8 mouse cellular contexts compared by ENCODE assay signal in genomic region chr3:60601686-60602085, GRCm38 (mm10).
DNase-seq lines count a peak whose midpoint lies in the region; ATAC-seq and TF ChIP-seq lines count a peak whose summit lies in the region.

No protein-coding gene starts in this region.

- no peak overlapping the region for H3K4me3 ChIP-seq in ES-E14 (ENCODE audit: insufficient read depth in 1 of 2, low read depth in 1 of 2, low read length in 2 of 2, poor library complexity in 1 of 2, severe bottlenecking in 1 of 2)
- no peak overlapping the region for H3K4me3 ChIP-seq in forebrain, embryonic 14.5 days (ENCODE audit: low read depth, low read length)
- no peak overlapping the region for H3K4me3 ChIP-seq in hindbrain, embryonic 11.5 days (ENCODE audit: low read depth, low read length)

- no peak overlapping the region for H3K9ac ChIP-seq in ES-E14 (ENCODE audit: insufficient read depth, low read depth, low read length, poor library complexity, severe bottlenecking)
- no peak overlapping the region for H3K9ac ChIP-seq in forebrain, embryonic 14.5 days (ENCODE audit: low read length)
- H3K9ac ChIP-seq in hindbrain, embryonic 11.5 days (ENCODE audit: low read depth, low read length), result no peak overlapping the region

- no peaks in the 10 kb centered on the region for H3K4me1 ChIP-seq in ES-E14 (ENCODE audit: control insufficient read depth in 2 of 2, insufficient read depth in 2 of 2, low read length in 2 of 2, poor library complexity in 1 of 2)
- no peaks in the 10 kb centered on the region for H3K4me1 ChIP-seq in forebrain, embryonic 14.5 days (ENCODE audit: control insufficient read depth, insufficient read depth, low read length)
- H3K4me1 ChIP-seq in hindbrain, embryonic 11.5 days (replicated peaks; ENCODE audit: control insufficient read depth, insufficient read depth, low read length), result no peaks in the 10 kb centered on the region

- ATAC-seq in forebrain, embryonic 14.5 days, result peak; percentile 80
- ATAC-seq in hindbrain, embryonic 11.5 days (ENCODE audit: low FRiP score), result peak; percentile 72

- peak; percentile 47 for DNase-seq in ES-E14 (ENCODE audit: low read depth, low spot score)
- DNase-seq in c-Kit-positive CD71-positive TER-119-positive erythroid progenitor cells, embryonic 14.5 days (ENCODE audit: low spot score), result peak; percentile 80
- DNase-seq in forebrain, embryonic 14.5 days (ENCODE audit: low spot score), result peak; percentile 73
- DNase-seq in hindbrain, embryonic 11.5 days (ENCODE audit: low spot score), result peak; percentile 86
- peak; percentile 88 for DNase-seq in layer of hippocampus, adult 9-10 months (ENCODE audit: low spot score)
- peak; percentile 93 for DNase-seq in lung, postnatal 36 days
- peak; percentile 85 to 86 for DNase-seq in right cerebral cortex, adult 2 months (ENCODE audit: low spot score in 2 of 2)
- DNase-seq in urinary bladder, postnatal 36 days (ENCODE audit: low spot score in 2 of 2), result peak; percentile 65 to 73

- in situ Hi-C loops in ES-E14 (cut with MboI; ENCODE audit: low sequenced_read_pairs in 2 of 2, unreplicated experiment in 2 of 2), result no loop called here

- no peak overlapping the region for H3K4me2 ChIP-seq in forebrain, embryonic 14.5 days (ENCODE audit: low read length)
- H3K4me2 ChIP-seq in hindbrain, embryonic 11.5 days (replicated peaks; ENCODE audit: low read depth, low read length), result no peak overlapping the region

- no peak overlapping the region for H3K27ac ChIP-seq in ES-E14 (ENCODE audit: insufficient read depth, low read depth, low read length, poor library complexity, severe bottlenecking)
- no peak overlapping the region for H3K27ac ChIP-seq in forebrain, embryonic 14.5 days (ENCODE audit: low read depth, low read length)
- no peak overlapping the region for H3K27ac ChIP-seq in hindbrain, embryonic 11.5 days (ENCODE audit: low read depth, low read length)

- no peaks in the 10 kb centered on the region for H3K9me3 ChIP-seq in ES-E14 (ENCODE audit: control insufficient read depth, insufficient read depth, low read depth, low read length)
- no peaks in the 10 kb centered on the region for H3K9me3 ChIP-seq in forebrain, embryonic 14.5 days (replicated peaks; ENCODE audit: control insufficient read depth, low read length)
- H3K9me3 ChIP-seq in hindbrain, embryonic 11.5 days (ENCODE audit: control insufficient read depth, low read length), result no peaks in the 10 kb centered on the region

- no peaks in the 10 kb centered on the region for H3K27me3 ChIP-seq in forebrain, embryonic 14.5 days (replicated peaks; ENCODE audit: control insufficient read depth, insufficient read depth, low read length)
- H3K27me3 ChIP-seq in hindbrain, embryonic 11.5 days (ENCODE audit: control insufficient read depth, insufficient read depth, low read length), result no peaks in the 10 kb centered on the region

- 27% methylated on average over 4 of the region's 4 CpGs for WGBS in forebrain, embryonic 14.5 days
- 26% methylated on average over 4 of the region's 4 CpGs for WGBS in hindbrain, embryonic 11.5 days

- H3K36me3 ChIP-seq in ES-E14 (ENCODE audit: control insufficient read depth, insufficient read depth, low read length, poor library complexity, severe bottlenecking), result no peaks in the 10 kb centered on the region
- H3K36me3 ChIP-seq in forebrain, embryonic 14.5 days (ENCODE audit: control insufficient read depth, insufficient read depth, low read length), result no peaks in the 10 kb centered on the region
- no peaks in the 10 kb centered on the region for H3K36me3 ChIP-seq in hindbrain, embryonic 11.5 days (ENCODE audit: control insufficient read depth, insufficient read depth, low read length)

TF ChIP-seq in ES-E14, 5 proteins besides CTCF, POLR2A, EP300 and RAD21:
- TF ChIP-seq ZC3H11A (IDR thresholded peaks at IDR 0.05; ENCODE audit: borderline replicate concordance, low read depth, low read length) (no peak), MAFK (IDR thresholded peaks at IDR 0.05; ENCODE audit: insufficient read depth, low read depth, low read length) (no peak), HCFC1 (IDR thresholded peaks at IDR 0.05; ENCODE audit: borderline replicate concordance, insufficient read depth, low read length) (no peak), CHD2 (IDR thresholded peaks at IDR 0.05; ENCODE audit: low read depth, low read length) (no peak), ZNF384 (IDR thresholded peaks at IDR 0.05; ENCODE audit: low read depth, low read length) (no peak)
